Mouse (Mus musculus) urinary bladder, postnatal 14 days (tissue): ENCODE measurements around the gene Tbxa2r.
A peak's percentile ranks its signal among the peaks of the same experiment; 100 is the strongest.

Experiments
- DNase-seq: peaks from one replicate; pipeline ENCODE4 v3.0.0; 2021; ENCODE audit warnings: low spot score

Gene Tbxa2r

GRCm38 (mm10) chr10:81344421-81345161 lies 16.1 kb downstream of the Tbxa2r start:
- no peak for DNase-seq

- no peak for DNase-seq
Observed at GRCm38 (mm10) chr10:81345162-81345534, 16.6 kb downstream of the Tbxa2r start.

- peak; percentile 77 for DNase-seq
Observed at GRCm38 (mm10) chr10:81346453-81347067, 18.0 kb downstream of the Tbxa2r start.

- peak; percentile 64 for DNase-seq
Observed at GRCm38 (mm10) chr10:81349146-81349545, 20.6 kb downstream of the Tbxa2r start.

- no peak for DNase-seq
Observed at GRCm38 (mm10) chr10:81349961-81350350, 21.4 kb downstream of the Tbxa2r start.

GRCm38 (mm10) chr10:81350351-81351063 lies 22.0 kb downstream of the Tbxa2r start, which contains the start of gene Hmg20b:
Gene Hmg20b, minus strand, starts transcription at chr10:81350480.
- DNase-seq: peak; percentile 99

- no peak for DNase-seq
Observed at GRCm38 (mm10) chr10:81351678-81352291, 23.3 kb downstream of the Tbxa2r start.

GRCm38 (mm10) chr10:81354738-81355477 lies 26.4 kb downstream of the Tbxa2r start:
- DNase-seq: no peak

- no peak for DNase-seq
Observed at GRCm38 (mm10) chr10:81355533-81355932, 27.0 kb downstream of the Tbxa2r start.

GRCm38 (mm10) chr10:81356352-81356990 lies 27.9 kb downstream of the Tbxa2r start:
- DNase-seq: no peak

- DNase-seq: peak; percentile 93
Observed at GRCm38 (mm10) chr10:81356991-81357844, 28.7 kb downstream of the Tbxa2r start, which contains the start of gene Mfsd12. Gene Mfsd12, plus strand, starts transcription at chr10:81357491.

GRCm38 (mm10) chr10:81358209-81358608 lies 29.7 kb downstream of the Tbxa2r start:
- no peak for DNase-seq

- no peak for DNase-seq
Observed at GRCm38 (mm10) chr10:81358841-81359240, 30.3 kb downstream of the Tbxa2r start.

- DNase-seq: no peak
Observed at GRCm38 (mm10) chr10:81360721-81361120, 32.2 kb downstream of the Tbxa2r start.

- DNase-seq: no peak
Observed at GRCm38 (mm10) chr10:81362336-81362949, 33.9 kb downstream of the Tbxa2r start.

- no peak for DNase-seq
Observed at GRCm38 (mm10) chr10:81363436-81364346, 35.2 kb downstream of the Tbxa2r start.

- peak; percentile 56 for DNase-seq
Observed at GRCm38 (mm10) chr10:81364666-81365065, 36.1 kb downstream of the Tbxa2r start.

- DNase-seq: no peak
Observed at GRCm38 (mm10) chr10:81365073-81365472, 36.5 kb downstream of the Tbxa2r start.
